Mouse (Mus musculus) liver, adult 2 months (tissue): ENCODE data around the gene E130308A19Rik.

Experiments
- CTCF ChIP-seq: fragments of 200-500 bp; IDR thresholded peaks from 2 replicates; pipeline ENCODE4 v1.5.1; 2011; ENCODE audit warnings: low read depth, low read length, control low read depth
- POLR2A ChIP-seq: fragments of 200-500 bp; IDR thresholded peaks from 2 replicates; pipeline ENCODE4 v1.6.1; 2011; ENCODE audit warnings: low read length, control low read depth; ENCODE audit not compliant: insufficient read depth; ENCODE audit errors: extremely low read depth

DNA sequence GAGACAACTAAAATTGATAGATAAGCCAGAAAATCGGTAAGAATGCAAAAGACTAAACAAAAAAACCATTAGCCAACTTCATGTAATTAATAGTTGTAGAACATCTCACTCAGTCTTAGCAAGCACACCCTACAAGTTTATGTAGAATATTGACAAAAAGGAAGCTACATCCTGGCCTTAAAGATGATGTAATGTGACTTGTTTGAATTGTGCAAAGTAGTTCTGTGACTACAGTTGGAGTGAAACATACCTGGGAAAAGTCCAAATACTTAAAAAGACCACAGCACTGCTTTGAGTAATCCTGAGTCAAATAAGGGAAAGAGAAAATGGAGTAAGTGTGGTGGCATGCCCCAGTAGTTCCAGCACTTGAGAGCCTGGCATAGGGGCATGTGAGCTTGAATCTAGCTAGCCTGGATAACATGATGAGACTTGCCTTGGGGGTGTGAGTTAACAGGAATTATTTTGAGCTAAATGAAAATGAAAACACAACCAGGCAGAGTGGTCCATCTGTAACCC, 26.2 kb downstream of the E130308A19Rik start:
- TF ChIP-seq POLR2A, result no peak
- no peak for TF ChIP-seq CTCF
